Mouse (Mus musculus): Measurements from ENCODE around the gene Insl3.
"Not testable (repeated sequence)": the region's sequence is repeated elsewhere in the genome, so short reads cannot be mapped to it uniquely, and the experiment has no call there.

Gene Insl3

DNA sequence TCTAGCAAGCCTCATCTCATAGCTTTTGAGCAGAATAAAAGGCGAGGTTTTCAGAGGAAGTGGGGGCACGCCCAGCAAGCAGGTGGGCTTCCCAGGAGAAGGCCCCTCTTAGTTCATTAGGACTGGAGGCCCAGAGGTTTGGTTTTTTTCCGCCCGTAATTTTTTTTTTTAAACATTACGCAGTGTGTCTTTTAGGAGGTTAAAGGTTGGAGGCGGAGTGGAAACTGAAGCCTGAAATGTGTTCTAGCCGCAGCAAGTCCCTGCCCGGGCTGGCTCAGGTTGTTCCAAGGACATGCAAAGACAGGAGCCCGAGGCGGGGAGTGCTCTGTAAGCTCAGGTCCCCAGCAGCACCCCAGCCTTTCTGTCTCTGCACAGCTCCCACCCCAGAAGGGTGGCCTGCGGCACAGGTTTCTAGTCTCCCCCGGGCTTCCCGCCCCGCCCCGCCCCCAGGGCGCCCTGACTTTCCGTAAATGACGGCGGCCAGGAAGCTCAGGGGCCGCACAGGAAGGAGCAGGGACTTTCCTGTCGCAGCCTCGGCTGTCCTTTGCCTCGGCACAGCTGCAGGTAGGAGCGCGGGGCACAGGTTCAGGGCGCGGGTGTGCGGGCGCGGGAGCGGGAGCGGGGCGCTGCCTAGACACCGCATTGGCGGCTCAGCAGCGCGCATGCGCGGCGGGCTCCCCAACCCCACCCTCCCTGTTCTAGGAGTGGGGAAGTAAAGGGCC lies 12.8 kb upstream of the Insl3 start, which contains the start of gene Jak3:
TSS of gene Jak3 (plus strand) at position 277 of the 722 bp plus-strand sequence.
- CTCF ChIA-PET = interaction anchor here (0.6 to 0.8 kb wide), 2 partner anchors 37 to 83 kb away, joined by 3 to 5 read pairs; no protein-coding TSS in a partner anchor

DNA sequence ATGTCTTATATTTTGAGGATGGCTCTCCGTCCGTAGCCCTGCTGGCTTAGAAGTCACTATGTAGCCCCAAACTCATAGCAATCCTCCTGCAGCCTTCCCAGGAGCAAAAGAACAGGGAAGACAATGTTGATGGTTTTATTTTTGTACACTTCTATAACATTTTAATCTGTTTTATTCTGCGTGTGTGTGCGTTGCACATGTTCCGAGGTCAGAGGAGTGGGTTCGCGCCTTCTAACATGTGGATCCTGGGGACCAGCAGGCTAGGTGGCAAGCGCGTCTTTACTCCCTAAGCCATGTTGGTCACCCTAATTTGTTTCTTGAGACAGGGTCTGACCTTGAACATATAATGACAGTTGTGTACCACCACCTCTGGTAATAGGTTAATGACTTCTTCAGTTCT lies 12.2 kb upstream of the Insl3 start:
- CTCF ChIA-PET = interaction anchor here (0.6 to 0.8 kb wide), 2 partner anchors 38 to 84 kb away, joined by 3 to 5 read pairs; no protein-coding TSS in a partner anchor

DNA sequence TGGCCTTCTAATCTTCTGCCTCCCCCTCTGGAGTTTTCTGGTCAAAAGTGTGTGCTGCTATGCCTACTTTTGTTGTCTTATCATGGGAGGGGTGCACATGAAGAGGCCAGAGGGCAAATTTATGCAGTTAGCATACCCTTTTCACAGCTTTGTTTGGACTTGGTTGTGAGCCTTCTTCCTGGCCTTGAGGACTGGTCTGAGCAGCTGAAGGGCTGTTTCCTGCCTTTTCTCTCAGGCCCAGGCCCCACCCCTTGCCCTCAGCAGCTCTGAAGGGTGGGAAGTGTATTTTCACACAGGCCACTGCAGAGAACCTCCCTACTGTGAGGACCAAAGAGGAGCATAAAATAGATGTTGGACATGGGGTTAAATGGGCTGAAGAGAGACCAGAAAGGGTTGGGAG lies 11.5 kb upstream of the Insl3 start:
- CTCF ChIA-PET = interaction anchor here (0.6 kb wide), 1 partner anchor 80 kb away, joined by 3 read pairs; the partner anchor contains the start of gene Fam129c

DNA sequence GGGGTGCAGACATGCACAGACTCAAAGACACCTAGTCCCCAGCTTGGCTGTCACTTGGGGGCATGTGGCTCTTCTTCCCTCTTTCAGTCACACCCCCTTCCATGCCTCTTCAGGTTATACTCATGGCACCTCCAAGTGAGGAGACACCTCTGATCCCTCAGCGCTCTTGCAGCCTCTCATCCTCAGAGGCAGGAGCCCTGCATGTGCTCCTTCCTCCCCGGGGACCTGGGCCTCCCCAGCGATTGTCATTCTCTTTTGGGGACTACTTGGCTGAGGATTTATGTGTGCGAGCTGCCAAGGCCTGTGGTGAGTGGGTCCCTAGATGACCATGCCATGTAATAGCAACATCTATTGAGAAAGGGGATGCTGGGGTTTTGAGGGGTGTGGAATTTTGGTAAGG lies 10.8 kb upstream of the Insl3 start:
- CTCF ChIA-PET = no interaction called here

DNA sequence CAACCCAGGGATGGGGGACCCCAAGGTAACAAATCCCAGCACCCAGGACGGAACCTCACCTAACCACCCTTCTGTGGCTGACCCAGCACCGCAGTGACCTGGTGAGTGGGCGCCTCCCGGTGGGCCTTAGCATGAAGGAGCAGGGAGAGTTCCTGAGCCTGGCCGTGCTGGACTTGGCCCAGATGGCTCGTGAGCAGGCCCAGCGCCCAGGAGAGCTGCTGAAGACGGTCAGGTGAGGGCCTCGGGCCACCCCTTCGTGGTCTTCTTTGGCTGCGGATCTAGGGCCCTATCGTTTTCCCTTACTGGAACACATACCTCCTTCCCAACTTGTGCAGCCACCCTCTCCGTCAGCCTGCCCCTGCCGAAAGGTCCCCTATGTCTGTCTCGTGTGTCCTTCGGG lies 9.9 kb upstream of the Insl3 start:
- CTCF ChIA-PET = no interaction called here

DNA sequence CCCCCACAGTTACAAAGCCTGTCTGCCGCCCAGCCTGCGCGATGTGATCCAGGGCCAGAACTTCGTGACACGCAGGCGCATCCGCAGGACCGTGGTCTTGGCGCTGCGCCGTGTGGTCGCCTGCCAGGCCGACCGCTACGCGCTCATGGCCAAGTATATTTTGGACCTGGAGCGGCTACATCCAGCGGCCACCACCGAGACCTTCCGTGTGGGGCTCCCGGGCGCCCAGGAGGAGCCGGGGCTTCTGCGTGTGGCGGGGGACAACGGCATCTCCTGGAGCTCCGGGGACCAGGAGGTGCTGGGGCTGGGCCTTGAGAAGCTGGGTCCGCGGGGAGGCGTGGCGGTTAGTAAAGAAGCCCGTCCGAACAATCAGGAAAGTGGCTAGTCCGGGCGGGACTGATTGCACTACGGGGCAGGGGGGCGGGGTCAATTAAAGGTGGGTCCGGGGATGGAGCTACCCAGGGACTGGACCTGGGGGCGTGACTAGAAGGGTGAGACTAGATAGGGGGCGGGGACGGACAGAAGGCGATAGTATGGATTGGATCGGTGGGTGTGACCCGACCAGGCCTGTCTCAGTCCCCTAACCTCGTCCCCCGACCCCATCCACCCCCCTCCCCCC lies 9.4 kb upstream of the Insl3 start:
- CTCF ChIA-PET = no interaction called here

DNA sequence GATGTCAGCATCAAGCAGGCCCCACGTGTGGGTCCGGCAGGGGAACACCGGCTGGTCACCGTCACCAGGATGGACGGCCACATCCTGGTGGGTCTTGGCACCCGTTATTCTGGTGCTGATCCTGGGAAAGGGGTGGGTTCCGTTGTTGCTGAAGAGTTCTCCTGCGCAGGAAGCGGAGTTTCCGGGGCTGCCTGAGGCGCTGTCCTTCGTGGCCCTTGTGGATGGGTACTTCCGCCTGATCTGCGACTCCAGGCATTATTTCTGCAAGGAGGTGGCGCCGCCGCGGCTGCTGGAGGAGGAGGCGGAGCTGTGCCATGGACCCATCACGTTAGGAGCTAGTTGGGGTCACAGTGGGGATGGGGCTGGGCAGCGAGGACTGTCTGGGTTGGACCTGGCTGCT lies 8.5 kb upstream of the Insl3 start:
- CTCF ChIA-PET = no interaction called here

DNA sequence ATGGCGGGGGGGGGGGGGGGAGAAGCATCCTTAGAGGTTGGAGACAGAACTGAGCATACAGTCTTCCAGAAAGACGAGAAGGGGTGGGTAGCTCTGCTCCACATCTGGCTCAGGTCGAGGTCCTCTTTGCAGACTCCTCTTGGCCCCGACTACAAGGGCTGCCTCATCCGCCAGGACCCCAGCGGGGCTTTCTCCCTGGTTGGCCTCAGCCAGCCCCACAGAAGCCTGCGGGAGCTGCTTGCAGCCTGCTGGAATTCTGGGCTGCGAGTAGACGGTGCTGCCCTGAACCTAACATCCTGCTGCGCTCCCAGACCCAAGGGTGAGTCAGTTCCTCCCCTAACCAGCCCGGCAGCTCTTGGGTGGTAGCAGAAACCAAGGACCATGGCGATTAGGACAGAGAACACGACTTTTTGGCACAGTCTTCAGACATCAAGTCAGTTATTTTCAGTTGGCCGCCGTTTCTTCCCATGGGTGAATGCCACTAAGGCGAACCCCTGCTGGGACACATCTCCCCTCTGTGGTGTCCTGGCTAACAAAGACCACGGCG lies 7.6 kb upstream of the Insl3 start:
- CTCF ChIA-PET = no interaction called here

DNA sequence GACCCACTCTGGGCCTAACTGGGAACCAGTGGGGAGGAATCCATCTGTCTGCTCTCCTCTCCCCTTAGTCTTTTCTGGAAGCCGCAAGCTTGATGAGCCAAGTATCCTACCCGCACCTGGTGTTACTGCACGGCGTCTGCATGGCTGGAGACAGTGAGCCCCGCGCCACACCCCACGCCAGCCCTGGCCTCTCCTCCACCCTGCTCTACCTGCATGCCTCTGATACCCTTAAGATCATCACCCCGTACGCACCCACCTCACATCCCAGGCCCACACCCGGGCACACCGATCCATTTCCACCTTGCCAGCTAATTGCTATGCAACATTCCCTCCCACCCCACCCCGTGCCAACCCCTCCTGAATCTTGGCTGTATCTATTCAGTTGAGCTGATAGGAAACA lies 6.2 kb upstream of the Insl3 start:
- CTCF ChIA-PET = no interaction called here

DNA sequence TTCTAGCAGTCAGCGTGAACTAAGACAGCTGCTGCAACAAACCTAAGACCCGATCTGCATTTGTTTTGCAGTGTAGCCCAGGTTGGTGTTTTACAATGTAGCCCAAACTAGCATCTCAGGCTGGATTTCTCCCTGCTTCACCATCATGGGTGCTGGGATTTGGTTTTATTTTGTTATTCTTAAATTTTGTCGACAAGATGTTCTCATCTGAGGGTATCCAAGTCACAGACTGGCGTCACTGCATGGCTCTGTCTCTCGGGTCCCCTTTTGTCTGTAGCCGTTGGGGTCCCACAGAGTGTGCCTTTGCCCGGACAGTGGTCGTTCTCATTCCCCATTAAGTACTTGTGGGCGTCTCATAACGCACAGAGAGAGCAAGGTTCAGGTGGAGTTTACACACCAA lies 4.3 kb upstream of the Insl3 start:
- CTCF ChIA-PET = no interaction called here

DNA sequence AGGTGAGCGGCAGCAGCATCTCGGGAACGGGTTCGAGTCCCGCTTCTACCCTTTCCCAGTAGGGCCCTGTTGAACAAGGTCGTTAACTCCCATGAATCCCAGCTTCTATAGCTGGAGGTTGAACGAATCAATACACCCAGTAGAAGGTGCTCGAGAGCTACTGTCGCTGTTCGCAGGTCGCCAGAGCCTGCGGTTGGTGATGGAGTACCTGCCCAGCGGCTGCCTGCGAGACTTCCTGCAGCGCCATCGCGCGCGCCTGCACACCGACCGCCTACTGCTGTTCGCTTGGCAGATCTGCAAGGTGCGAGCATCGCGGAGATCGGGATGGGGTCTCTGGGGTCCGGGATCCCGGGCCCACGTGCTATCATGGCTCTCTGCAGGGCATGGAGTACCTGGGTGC lies 3.4 kb upstream of the Insl3 start:
- CTCF ChIA-PET = no interaction called here

DNA sequence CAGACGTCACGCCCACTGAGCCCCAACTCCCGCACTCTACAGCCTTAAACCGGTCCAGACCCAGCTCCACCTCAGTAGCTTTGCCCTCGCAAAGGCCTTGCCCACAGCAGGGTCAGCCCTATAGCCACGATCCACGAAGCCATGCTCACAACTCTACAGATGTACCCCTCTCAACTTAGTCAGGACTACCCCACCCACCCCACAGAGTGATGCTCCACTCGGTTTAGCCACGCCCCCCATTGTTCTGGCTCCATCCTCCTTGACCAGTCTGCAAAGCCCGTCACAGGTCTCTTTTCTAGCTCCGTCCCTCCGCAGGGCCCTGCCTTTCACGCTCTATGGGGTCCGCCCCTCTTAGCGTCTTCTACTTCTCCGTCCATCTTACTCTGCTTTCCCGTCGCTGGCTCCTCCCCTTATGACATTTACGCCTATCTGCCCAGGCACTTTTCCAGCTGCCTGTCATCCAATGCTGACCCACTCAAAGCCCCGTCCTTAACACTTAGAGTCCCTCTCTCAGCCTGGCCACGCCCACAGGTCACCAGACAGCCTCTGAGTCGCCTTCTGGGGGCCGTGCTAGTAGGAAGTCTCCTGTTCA lies 2.8 kb upstream of the Insl3 start:
- CTCF ChIA-PET = no interaction called here

DNA sequence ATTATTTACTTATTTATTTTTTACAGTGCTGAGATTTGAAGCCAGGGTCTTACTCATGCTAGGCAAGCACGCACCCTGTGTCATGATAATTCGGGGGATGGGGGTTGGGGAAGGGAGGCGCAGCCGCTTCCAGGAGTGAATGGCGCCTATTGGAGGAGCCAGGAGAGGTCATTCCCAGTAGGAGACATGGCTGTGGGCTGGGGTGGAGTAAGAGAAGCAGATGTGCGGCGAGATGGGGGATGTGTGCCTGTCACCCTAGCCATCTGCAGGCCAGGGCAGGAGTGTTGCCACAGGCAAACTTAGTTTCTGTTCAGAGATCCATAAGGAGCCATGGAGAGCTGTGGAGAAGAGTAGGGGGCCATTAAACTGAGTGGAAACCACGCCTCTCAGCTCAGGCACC lies 1.4 kb upstream of the Insl3 start:
- CTCF ChIA-PET = no interaction called here

DNA sequence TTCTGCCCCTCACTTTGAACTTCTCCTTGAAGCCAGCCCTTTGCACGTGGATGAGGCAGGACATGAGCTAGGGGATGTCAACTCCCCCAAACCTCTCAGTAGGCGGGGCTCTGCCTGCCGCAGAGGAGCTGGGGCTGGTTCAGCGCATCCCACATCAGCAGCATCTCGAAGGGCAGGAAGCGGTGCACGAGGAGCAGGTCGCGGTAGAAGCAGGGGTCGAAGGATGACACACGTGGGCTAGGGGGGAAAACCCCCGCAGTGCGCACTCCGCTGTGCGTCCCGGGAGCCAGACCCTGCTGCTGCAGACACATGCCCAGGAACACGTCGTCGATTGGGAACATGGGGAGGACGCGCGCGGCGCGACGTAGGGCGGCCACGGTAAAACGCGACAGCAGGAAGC lies 3.5 kb downstream of the Insl3 start:
- CTCF ChIA-PET = no interaction called here

DNA sequence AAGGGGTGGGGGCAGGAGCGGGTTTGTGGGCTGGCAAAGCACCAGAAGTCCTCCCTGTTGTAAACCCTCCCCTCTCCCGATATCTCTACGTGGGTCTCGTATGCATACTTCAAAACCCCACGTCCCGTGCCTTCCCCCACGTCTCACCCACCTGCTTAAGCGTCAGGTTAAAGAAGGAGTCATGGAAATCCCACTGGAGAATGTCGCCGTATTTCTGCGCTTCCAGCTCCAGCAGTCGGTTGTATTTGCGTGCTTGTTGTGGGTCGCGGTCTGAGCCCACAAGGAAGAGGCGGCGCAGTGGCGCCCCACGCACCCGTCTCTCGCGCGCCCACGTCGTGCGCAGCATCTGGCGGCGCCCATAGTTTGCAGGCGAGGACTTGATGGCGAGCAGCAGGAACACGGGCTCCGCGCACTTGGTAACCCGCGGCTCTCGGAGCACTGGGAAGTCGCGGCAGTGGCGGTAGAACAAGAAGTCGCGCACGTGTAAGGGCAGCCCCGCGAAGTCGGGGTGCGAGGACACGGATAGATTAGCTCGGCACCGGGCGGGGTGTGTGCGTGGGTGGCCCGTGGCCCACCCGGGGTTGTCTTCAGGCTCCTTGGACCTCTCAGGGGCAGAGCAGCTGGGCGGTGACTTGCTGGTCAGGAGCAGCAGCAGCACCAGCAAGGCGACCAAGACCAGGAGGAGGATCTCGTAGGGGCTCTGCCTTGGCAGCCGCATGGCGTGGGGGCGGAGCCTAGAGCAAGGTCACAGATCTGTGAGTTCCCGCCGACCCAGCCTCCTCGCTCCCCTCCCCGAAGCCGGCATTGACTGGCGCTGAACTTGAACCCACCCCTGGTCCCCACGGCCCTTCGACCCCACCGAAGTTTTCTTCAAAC lies 4.4 kb downstream of the Insl3 start:
- CTCF ChIA-PET = no interaction called here

DNA sequence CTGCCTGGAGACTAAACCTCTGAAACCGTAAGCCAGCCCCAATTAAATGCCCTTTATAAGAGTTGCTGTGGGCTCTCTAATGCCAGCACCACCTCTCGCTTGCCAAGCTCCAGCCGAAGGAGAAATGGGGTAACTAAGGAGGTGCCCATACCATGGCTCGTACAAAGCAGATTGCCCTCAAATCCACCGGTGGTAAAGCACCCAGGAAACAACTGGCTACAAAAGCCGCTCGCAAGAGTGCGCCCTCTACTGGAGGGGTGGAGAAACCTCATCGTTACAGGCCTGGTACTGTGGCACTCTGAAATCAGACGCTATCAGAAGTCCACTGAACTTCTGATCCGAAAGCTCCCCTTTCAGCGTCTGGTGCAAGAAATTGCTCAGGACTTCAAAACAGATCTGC lies 6.4 kb downstream of the Insl3 start:
- CTCF ChIA-PET = not testable (repeated sequence)

DNA sequence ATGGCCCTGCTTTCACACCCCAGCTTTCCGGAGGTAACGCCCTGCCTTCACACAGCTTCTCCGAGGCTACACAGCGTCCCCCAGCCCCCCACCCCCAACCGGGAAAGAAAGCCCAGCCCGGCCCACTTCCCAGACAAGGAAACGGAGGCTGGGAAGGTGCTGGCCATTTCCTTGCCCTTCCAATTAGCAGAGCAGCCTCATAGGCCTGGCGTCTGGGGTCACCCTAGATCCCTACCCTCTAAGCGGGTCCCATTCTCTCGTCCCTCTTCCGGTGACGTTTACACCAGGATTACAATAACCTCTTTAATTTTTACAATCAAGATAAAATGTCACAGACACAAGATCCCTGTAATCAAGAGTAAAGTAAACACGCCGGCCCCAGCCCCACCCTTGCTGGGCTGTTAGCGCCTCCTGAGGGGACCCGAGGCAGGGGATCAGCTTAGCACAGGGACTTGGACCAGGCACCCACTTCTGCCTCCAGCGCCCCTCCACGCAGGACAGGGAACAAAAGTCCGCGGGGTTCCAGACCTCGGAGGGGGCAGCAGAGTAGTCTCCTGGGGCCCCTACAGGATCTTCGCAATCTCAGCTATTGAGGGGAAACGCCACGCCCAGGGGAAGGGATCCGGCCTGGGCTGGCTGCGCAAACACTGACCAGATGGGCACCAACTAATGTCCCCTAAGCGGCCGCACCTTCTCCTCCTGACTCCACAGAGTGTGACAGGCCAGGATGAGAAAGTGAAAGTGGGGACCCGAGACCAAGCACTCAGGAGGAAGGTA lies 11.7 kb downstream of the Insl3 start:
- CTCF ChIA-PET = interaction anchor here (0.5 kb wide), 1 partner anchor 478 kb away, joined by 4 read pairs; no protein-coding TSS in a partner anchor

DNA sequence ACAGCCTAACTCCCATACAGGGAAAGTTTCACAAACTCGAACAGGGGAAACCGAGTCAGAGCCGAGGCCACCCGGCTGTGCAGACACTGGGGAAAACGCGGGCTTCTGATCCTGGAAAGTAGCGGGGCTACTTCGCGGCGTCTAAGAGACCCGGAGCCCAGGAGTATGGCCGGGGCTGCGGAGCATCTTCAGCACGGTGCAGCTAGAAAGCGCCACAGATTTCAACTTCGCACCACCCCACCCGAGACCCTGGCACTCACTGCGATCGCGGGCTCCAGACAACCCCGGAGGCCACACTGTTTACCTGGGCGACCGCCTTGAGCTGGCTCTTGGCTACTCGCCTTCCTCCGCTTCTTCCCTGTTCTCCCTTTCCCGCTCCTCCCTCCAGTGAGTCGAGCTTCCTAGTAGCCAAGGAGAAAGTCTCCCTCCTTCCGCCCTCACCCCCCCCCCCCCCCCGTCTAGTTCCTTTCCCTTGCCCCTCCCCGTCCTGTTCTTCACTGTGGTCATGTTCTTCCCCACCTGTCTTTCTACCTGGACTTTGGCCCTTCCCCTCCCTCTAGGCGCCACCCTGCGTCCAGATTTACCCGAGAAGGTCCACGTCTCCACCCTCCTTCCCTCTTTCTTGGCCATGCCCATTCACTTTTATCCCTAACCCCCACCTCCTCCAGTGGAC lies 12.5 kb downstream of the Insl3 start, which contains the start of gene B3gnt3:
TSS of gene B3gnt3 (minus strand) at position 376 of the 673 bp plus-strand sequence.
- CTCF ChIA-PET = interaction anchor here (0.6 to 0.7 kb wide), 2 partner anchors 28 to 144 kb away, joined by 4 to 24 read pairs; no protein-coding TSS in a partner anchor

DNA sequence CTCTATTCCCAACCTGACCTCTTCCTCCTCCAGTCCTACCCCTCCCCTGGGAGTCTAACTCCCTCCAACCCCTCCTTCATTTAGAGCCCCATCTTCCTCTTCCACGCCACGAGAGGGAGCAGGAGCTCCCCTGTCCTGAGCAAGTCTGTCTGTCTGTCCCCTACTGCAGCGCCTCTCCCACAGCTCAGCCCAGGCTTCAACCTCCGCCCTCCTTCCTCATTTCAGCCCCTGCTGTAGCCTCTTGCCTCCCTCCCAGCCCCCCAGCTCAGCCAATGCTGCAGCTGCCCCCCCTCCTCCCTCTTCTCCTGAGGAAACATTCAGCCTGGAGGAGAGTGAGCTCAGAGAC lies 13.0 kb downstream of the Insl3 start:
- CTCF ChIA-PET = interaction anchor here (0.5 to 1.0 kb wide), 3 partner anchors 22 to 87 kb away, joined by 3 to 6 read pairs (median 3); no protein-coding TSS in a partner anchor

DNA sequence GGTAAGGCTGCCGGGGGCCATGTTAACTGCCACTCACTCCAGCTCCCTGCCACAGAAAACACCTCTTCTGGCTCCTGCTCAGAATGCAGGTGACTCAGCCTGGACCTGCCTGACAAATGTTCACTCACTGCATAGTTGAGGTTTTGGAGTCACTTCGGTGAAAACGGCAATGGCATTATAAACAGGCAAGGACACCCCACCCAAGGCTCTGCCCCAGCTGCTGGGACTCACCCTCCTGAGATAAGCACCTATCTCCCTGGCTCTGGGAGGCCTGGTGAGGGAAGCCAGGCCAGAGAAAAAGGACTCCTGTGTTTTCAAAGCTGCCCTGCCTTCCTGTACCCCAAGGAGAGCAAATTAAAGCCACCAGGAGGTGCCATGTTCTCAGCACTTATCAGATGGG lies 13.9 kb downstream of the Insl3 start:
- CTCF ChIA-PET = interaction anchor here (1.0 kb wide), 2 partner anchors 21 to 26 kb away, joined by 3 to 6 read pairs; no protein-coding TSS in a partner anchor
